Mouse (Mus musculus) ES-Bruce4 (cell line): ENCODE results near the gene Ttyh3.

Experiments
- CTCF ChIP-seq: IDR thresholded peaks from one replicate; pipeline ENCODE4 v1.8.1; 2011; ENCODE audit warnings: low read depth, low read length
- EP300 ChIP-seq: IDR thresholded peaks from 2 replicates; pipeline ENCODE4 v1.6.1; 2011; ENCODE audit warnings: low read depth, low read length; ENCODE audit not compliant: insufficient read depth
- POLR2A ChIP-seq: IDR thresholded peaks from one replicate; pipeline ENCODE4 v1.8.1; 2011; ENCODE audit warnings: low read length; ENCODE audit not compliant: insufficient read depth

- TF ChIP-seq CTCF (no peak), POLR2A (no peak), EP300 (no peak)
Observed at GRCm38 (mm10) chr5:140661427-140661826, 12.6 kb upstream of the Ttyh3 start.
